Mouse (Mus musculus) megakaryocyte, embryonic 14.5 days (primary cell): ENCODE measurements around the gene Klhl31.

ENCODE experiments used
- FLI1 ChIP-seq: IDR thresholded peaks from 2 replicates; pipeline ENCODE4 v1.6.1; 2012; ENCODE audit warnings: low read length, inconsistent platforms, mixed read lengths
- GATA1 ChIP-seq: IDR thresholded peaks from 3 replicates; pipeline ENCODE4 v1.6.1; 2012; ENCODE audit warnings: mixed read lengths, low read length, inconsistent platforms, borderline replicate concordance

DNA sequence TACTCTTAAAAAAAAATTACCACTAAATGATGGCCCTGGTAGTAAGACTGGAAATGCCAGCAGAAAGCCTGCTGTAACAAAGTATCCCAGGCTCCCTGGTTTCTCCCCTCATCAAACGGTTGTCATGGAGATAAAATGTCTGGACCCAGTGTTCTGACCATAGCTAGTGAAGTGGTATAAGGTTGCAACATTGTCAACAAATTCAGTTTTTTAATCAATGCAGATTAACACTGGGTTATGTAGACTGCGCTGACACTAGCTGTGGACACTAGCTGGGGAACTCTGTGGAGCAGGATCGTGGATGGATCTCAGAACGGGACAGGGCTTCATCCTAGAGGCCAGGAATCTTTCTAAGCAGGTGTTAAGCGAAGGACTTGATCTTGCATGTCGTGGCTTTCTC, 70.2 kb downstream of the Klhl31 start:
- TF ChIP-seq GATA1 (no peak), FLI1 (no peak)
